Mouse (Mus musculus): ENCODE results near the gene Daglb. TPM values are rescaled to one million over a fixed set of nuclear protein-coding genes. Genes with fewer than 3 reads are reported as not detected.

Daglb gene
- polyA plus RNA-seq, 1 experiment from 2014 or later, result 14.6 TPM

- no peaks in the 10 kb centered on the region for H3K9me3 ChIP-seq (replicated peaks)
- H3K4me1 ChIP-seq, result peaks cover 14% of the 10 kb centered on the region
- H3K9ac ChIP-seq, result no peak overlapping the region
- H3K27me3 ChIP-seq, result no peaks in the 10 kb centered on the region
- no peak overlapping the region for H3K27ac ChIP-seq
- ATAC-seq (ENCODE audit: low FRiP score), result no peak
- H3K4me3 ChIP-seq, result no peak overlapping the region
- WGBS, result 94% methylated on average over 6 of the region's 6 CpGs
- H3K4me2 ChIP-seq (replicated peaks), result no peak overlapping the region
- peaks cover 39% of the 10 kb centered on the region for H3K36me3 ChIP-seq
Measured at GRCm38 (mm10) chr5:143467931-143468330, 3.5 kb downstream of the Daglb start.

DNA sequence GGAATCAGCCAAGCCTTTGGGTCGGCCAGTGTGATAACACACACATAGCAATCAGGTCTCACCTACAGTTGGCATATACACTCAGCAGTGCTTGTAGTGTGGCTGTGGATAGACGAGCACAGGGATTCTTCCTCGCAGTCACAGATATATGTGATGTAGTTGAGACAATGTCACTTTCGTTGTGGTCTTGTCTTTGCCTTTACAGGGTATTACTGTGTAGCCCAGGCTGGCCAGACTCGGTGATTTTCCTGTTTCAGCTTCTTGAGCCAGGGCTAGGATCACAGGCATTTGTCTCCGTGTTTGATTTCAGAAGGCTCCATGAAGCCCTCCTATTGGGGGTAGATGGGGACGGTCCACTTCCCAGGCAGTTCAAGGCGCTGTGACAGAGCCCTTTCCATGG is 5.2 kb downstream of the Daglb start:
- ATAC-seq (ENCODE audit: low FRiP score), result no peak
- Histone ChIP-seq H3K4me3 (no peak overlapping the region), H3K9me3 (replicated peaks) (no peaks in the 10 kb centered on the region), H3K4me1 (peaks cover 8% of the 10 kb centered on the region; the same call in 1 of the 2 replicates), H3K27me3 (no peaks in the 10 kb centered on the region), H3K9ac (no peak overlapping the region), H3K27ac (no peak overlapping the region), H3K36me3 (peaks cover 53% of the 10 kb centered on the region), H3K4me2 (replicated peaks) (no peak overlapping the region)
- 92% methylated on average over 8 of the region's 8 CpGs for whole genome bisulfite sequencing

DNA sequence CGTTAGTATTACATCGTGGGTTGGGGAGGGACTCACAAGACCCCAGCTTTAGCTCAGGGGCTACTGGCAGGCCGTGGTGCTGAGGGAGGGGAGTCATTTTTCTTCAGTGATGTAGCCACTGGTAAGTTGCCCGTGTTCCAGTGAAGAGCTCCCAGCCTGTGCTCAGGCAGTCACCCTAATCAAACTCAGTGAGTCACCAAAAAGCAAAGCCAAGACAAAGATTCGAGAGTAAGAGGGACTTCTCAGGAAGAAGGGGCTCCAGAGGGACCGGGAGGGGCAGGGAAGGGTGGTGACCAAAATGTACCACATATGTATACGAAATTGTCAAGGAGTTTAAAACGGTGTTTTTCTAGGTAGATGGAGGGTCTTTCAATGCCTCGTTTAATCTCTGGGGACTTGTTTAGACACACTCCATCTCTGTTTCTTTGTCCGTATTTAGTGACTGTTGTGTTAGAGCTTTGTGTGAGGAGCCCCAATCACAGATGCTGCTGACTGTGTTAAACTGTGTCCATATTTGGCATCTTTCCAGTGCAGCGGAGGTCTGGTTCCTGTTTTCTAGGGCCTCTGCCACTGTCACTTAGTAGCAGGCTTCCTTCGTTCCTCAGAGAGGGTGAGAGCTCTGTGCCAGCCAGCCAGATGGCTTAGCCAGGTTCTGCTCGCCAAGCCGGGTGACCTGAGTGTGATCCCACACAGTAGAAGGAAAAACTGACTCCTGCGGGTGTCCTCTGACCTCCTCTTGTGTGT is 6.2 kb downstream of the Daglb start:
- 84% methylated on average over 15 of the region's 15 CpGs for WGBS
- no peak for ATAC-seq (ENCODE audit: low FRiP score)
- no peaks in the 10 kb centered on the region for H3K27me3 ChIP-seq
- no peak overlapping the region for H3K9ac ChIP-seq
- H3K9me3 ChIP-seq (replicated peaks), result no peaks in the 10 kb centered on the region
- H3K36me3 ChIP-seq, result peaks cover 61% of the 10 kb centered on the region
- no peak overlapping the region for H3K4me2 ChIP-seq (replicated peaks)
- no peak overlapping the region for H3K27ac ChIP-seq
- 0 out of 2 replicates have a peak, but pooled peaks cover 3% of the 10 kb centered on the region for H3K4me1 ChIP-seq
- H3K4me3 ChIP-seq, result no peak overlapping the region

- H3K36me3 ChIP-seq, result peaks cover 67% of the 10 kb centered on the region
- H3K27ac ChIP-seq, result no peak overlapping the region
- H3K9me3 ChIP-seq (replicated peaks), result no peaks in the 10 kb centered on the region
- no peaks in the 10 kb centered on the region for H3K4me1 ChIP-seq
- no peak overlapping the region for H3K4me3 ChIP-seq
- H3K27me3 ChIP-seq, result no peaks in the 10 kb centered on the region
- 94% methylated on average over 3 of the region's 3 CpGs for WGBS
- H3K4me2 ChIP-seq (replicated peaks), result no peak overlapping the region
- no peak overlapping the region for H3K9ac ChIP-seq
- ATAC-seq (ENCODE audit: low FRiP score), result no peak
Measured at GRCm38 (mm10) chr5:143471165-143471546, 6.8 kb downstream of the Daglb start.

GRCm38 (mm10) chr5:143471953-143472618 is 7.7 kb downstream of the Daglb start:
- H3K4me1 ChIP-seq, result no peaks in the 10 kb centered on the region
- no peak overlapping the region for H3K27ac ChIP-seq
- ATAC-seq (ENCODE audit: low FRiP score), result no peak
- H3K27me3 ChIP-seq, result no peaks in the 10 kb centered on the region
- H3K36me3 ChIP-seq, result peaks cover 74% of the 10 kb centered on the region
- H3K4me3 ChIP-seq, result no peak overlapping the region
- H3K9ac ChIP-seq, result no peak overlapping the region
- 85% methylated on average over 8 of the region's 9 CpGs for WGBS
- no peaks in the 10 kb centered on the region for H3K9me3 ChIP-seq (replicated peaks)
- H3K4me2 ChIP-seq (replicated peaks), result no peak overlapping the region

DNA sequence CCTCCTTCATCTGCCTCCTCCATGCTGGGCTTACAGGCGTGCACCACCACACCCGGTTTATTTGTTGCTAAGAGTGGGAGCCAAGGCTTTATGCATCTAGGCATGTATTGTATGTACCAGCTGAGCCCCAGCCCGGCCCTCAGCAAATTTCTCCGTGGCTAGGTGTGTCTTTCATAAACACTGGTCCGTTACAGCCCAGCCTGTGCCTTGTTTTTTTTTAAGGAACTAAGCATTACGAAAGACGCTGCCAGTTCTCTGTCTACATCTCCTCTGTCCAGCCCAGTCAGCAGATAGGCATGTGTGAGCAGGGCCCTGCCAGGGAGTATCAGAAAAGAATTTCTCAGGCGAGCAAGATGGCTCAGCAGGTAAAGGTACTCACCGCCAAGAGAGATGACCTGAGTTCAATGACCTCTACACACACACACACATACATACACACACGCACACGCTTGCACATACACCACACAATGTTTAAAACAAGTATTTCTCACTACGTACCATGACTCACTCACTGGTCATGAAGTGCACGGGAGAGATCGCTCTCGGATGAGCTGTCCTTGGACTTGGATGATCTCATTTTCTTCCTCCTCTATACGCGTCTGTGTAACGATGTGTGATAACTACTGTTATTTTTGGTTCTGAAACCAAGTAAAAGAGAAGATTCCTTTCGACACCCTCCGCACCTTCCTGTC is 10.9 kb downstream of the Daglb start:
- H3K4me2 ChIP-seq (replicated peaks), result no peak overlapping the region
- no peaks in the 10 kb centered on the region for H3K27me3 ChIP-seq
- ATAC-seq (ENCODE audit: low FRiP score), result no peak
- no peaks in the 10 kb centered on the region for H3K4me1 ChIP-seq
- no peaks in the 10 kb centered on the region for H3K9me3 ChIP-seq (replicated peaks)
- WGBS, result 93% methylated on average over 20 of the region's 20 CpGs
- H3K9ac ChIP-seq, result no peak overlapping the region
- peaks cover 76% of the 10 kb centered on the region for H3K36me3 ChIP-seq
- no peak overlapping the region for H3K4me3 ChIP-seq
- H3K27ac ChIP-seq, result no peak overlapping the region

DNA sequence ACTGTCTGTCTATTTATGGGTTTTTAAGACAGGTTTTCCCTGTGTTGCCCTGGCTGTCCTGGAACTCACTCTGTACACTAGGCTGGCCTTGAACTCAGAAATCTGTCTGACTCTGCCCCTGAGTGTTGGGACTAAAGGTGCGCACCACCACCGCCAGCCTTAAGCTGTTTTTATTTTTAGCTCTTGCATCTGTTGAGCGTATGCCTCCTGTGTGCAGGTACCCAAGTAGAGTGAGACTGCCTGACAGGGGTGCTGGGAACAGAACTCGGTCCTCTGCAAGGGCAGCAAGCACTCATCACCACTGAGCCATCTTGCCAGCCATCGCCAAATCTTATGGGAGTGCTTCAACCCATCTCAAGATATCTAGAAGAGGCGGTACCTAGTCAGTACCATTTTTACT is 11.6 kb downstream of the Daglb start:
- 96% methylated on average over 6 of the region's 6 CpGs for WGBS
- ATAC-seq (ENCODE audit: low FRiP score), result no peak
- H3K36me3 ChIP-seq, result peaks cover 76% of the 10 kb centered on the region

DNA sequence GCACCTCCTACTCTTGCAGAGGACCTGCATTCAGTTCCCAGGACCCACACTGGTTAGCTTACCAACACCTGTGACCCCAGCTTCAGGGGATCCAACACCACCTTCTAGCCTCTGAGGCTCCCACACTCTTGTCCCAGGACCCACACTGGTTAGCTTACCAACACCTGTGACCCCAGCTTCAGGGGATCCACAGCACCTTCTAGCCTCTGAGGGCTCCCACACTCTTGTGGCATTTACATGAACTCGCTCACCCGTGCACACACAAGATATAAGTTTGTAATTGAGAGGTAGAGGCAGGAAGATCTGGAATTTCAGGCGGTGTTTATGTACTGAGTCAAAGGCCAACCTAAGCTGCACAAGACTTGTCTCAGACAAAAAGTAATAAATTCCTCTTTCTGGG is 13.5 kb downstream of the Daglb start:
- no peak for ATAC-seq (ENCODE audit: low FRiP score)
- Histone ChIP-seq H3K4me1 (no peaks in the 10 kb centered on the region), H3K36me3 (peaks cover 79% of the 10 kb centered on the region), H3K4me3 (no peak overlapping the region), H3K9ac (no peak overlapping the region), H3K27ac (no peak overlapping the region), H3K4me2 (replicated peaks) (no peak overlapping the region), H3K27me3 (no peaks in the 10 kb centered on the region), H3K9me3 (replicated peaks) (no peaks in the 10 kb centered on the region)
- 98% methylated on average over 3 of the region's 3 CpGs for WGBS

More for the DNA sequence above, 11.6 kb downstream of the Daglb start:
- no peak overlapping the region for H3K9ac ChIP-seq
- H3K4me3 ChIP-seq, result no peak overlapping the region
- H3K27me3 ChIP-seq, result no peaks in the 10 kb centered on the region
- no peaks in the 10 kb centered on the region for H3K4me1 ChIP-seq
- no peak overlapping the region for H3K4me2 ChIP-seq (replicated peaks)
- H3K9me3 ChIP-seq (replicated peaks), result no peaks in the 10 kb centered on the region
- no peak overlapping the region for H3K27ac ChIP-seq

- no peak for ATAC-seq (ENCODE audit: low FRiP score)
- 84% methylated on average over 5 of the region's 5 CpGs for WGBS
Measured at GRCm38 (mm10) chr5:143484955-143485354, 20.6 kb downstream of the Daglb start.

DNA sequence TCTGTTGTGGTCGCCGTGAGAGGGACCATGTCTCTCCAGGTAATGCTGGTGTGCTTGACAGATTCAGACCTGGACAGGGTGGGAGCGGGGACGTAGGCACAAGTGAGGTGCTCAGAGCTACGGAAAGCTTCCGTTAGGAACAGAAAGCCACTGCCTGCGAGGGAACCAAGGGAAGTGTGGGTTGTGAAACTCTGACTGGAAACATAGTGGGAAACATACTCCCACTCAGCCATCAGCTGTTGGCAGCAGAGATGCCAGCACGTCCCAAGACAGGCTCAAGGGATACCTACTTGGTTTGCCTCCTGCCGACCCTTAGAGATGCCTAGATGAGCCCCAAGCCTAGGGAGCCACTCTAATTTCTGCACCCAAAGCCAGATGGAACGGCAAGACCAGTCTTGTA is 22.8 kb downstream of the Daglb start:
- no peak overlapping the region for H3K4me2 ChIP-seq (replicated peaks)
- no peak overlapping the region for H3K4me3 ChIP-seq
- no peak overlapping the region for H3K9ac ChIP-seq
- no peak overlapping the region for H3K27ac ChIP-seq
- no peaks in the 10 kb centered on the region for H3K9me3 ChIP-seq (replicated peaks)
- no peaks in the 10 kb centered on the region for H3K27me3 ChIP-seq
- WGBS, result 91% methylated on average over 10 of the region's 10 CpGs
- H3K36me3 ChIP-seq, result peaks cover 92% of the 10 kb centered on the region
- no peak for ATAC-seq (ENCODE audit: low FRiP score)
- no peaks in the 10 kb centered on the region for H3K4me1 ChIP-seq

More at GRCm38 (mm10) chr5:143484955-143485354, 20.6 kb downstream of the Daglb start:
- no peaks in the 10 kb centered on the region for H3K4me1 ChIP-seq
- H3K4me2 ChIP-seq (replicated peaks), result no peak overlapping the region
- no peak overlapping the region for H3K9ac ChIP-seq
- no peaks in the 10 kb centered on the region for H3K9me3 ChIP-seq (replicated peaks)
- H3K36me3 ChIP-seq, result peaks cover 84% of the 10 kb centered on the region
- H3K4me3 ChIP-seq, result no peak overlapping the region
- no peaks in the 10 kb centered on the region for H3K27me3 ChIP-seq
- H3K27ac ChIP-seq, result no peak overlapping the region

GRCm38 (mm10) chr5:143487998-143488397 is 23.6 kb downstream of the Daglb start:
- Histone ChIP-seq H3K4me2 (replicated peaks) (no peak overlapping the region), H3K36me3 (peaks cover 87% of the 10 kb centered on the region), H3K27me3 (no peaks in the 10 kb centered on the region), H3K27ac (no peak overlapping the region), H3K4me1 (no peaks in the 10 kb centered on the region), H3K4me3 (no peak overlapping the region), H3K9ac (no peak overlapping the region), H3K9me3 (replicated peaks) (no peaks in the 10 kb centered on the region)
- 93% methylated on average over 5 of the region's 5 CpGs for WGBS
- no peak for ATAC-seq (ENCODE audit: low FRiP score)

GRCm38 (mm10) chr5:143489749-143490342 is 25.5 kb downstream of the Daglb start:
- no peak for ATAC-seq (ENCODE audit: low FRiP score)
- Histone ChIP-seq H3K27ac (no peak overlapping the region), H3K27me3 (no peaks in the 10 kb centered on the region), H3K9ac (no peak overlapping the region), H3K36me3 (peaks cover 87% of the 10 kb centered on the region), H3K4me1 (no peaks in the 10 kb centered on the region), H3K4me2 (replicated peaks) (no peak overlapping the region), H3K9me3 (replicated peaks) (no peaks in the 10 kb centered on the region), H3K4me3 (no peak overlapping the region)
- 87% methylated on average over 14 of the region's 14 CpGs for WGBS
